Mouse (Mus musculus) lung, postnatal 14 days (tissue): ENCODE results near the gene Olfr564.

ENCODE experiments used
- DNase-seq: peaks from one replicate; pipeline ENCODE4 v3.0.0; 2021

Gene Olfr564

GRCm38 (mm10) chr7:102803180-102803579, at the start of gene Olfr564:
TSS of gene Olfr564 (plus strand) at chr7:102803480.
- no peak for DNase-seq

DNA sequence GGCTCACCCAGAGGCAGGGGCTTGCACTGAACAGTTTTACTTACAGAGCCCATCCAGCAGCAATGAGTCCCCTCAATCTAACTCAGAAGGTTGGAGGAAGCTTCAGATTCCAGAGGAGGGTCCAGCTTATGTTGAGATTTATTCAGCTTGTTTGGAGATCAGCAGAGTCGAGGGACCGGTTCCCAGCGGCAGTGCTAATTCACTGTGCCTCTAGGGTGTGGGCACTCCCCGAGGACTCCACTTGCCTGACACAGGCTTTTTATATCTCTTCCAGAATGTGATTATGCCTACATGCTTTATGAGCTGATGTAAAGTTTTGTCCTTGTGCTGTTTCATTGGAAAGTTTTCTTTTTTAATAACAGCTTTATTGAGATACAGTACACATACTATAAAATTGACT, 44.0 kb upstream of the Olfr564 start, which contains the start of the genes Olfr560 and Olfr78:
Olfr560 (minus strand) TSS at position 101 of the 400 bp plus-strand sequence.
Olfr78 (minus strand) TSS at position 206 of the 400 bp plus-strand sequence.
- no peak for DNase-seq

DNA sequence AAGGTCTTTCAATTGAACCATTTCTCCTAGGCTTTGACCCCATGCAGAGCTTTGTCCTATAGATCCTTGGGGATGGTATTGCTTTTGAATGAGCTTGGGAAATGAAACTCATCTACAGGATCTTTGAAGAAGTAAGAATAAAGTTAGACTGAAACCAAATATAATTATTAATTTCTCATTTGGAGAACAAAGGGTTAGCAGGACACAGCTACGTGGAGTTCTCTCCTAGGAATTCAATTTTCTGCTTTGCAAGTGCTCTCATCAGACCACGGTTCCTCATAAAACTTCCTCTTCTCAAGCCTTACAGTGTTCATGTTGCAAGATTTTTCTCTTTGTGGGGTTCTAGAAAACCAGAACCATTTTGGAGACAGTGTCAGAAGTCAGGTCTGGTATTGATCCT, 32.4 kb upstream of the Olfr564 start, which contains the start of gene Olfr561:
Olfr561 (plus strand) TSS at position 301 of the 400 bp plus-strand sequence.
- no peak for DNase-seq
